In the genomic region with DNA sequence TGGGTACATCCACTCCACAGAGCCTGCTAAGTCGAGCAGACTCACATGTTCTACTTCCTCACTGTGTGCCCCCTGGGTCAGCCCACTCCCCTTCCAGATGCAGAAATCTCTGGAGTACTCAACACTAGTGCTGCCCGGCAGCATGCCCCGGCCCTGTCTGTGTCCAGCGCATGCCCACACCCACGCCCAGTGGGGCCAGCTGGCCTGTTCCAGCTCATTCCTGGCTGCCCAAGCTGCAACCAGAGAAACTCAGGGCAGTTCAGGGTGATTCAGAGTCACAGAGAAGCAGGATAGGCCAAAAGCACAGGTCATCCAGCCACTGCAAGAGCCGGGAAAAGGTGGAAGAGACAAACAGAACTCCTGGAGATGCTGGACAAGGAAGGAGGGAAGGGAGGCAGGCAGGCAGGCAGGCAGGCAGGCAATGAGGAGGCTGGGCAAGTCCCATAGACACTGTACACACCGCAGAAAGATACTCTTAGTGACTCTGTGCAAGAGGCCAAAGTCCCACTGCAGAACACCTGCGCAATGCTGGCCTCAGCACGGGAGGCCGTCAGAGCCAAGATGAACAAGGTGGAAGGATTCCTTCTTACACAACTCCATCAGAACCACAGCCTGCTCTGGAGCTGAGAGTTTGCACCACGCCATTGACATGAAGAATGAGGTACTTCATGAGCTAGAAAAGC, we compare ENCODE assay signal across 16 mouse cellular contexts. TPM values are rescaled to one million over a fixed set of nuclear protein-coding genes. Genes with fewer than 3 reads are reported as not detected.
DNase-seq lines count a peak whose midpoint lies in the region; ATAC-seq and TF ChIP-seq lines count a peak whose summit lies in the region.
"Had no signal": no experiment of that assay in that cellular context is flagged by ENCODE, and none has a peak within 500 bp of the region (broad histone marks: within the 10 kb centered on the region; RNA-seq: fewer than 3 reads in every experiment).

No protein-coding gene starts in this region.

- no peaks in the 10 kb centered on the region for H3K4me1 ChIP-seq in kidney, embryonic 14.5 days (ENCODE audit: control insufficient read depth, insufficient read depth, low read length)
- H3K4me1 ChIP-seq in liver, postnatal 0 days (ENCODE audit: insufficient read depth) = peaks cover 11% of the 10 kb centered on the region
- H3K4me1 ChIP-seq in hindbrain, embryonic 14.5 days (replicated peaks; ENCODE audit: control insufficient read depth, insufficient read depth, low read length) = peaks cover 11% of the 10 kb centered on the region; the same call in 1 of the 2 replicates

- TF ChIP-seq CTCF in liver, postnatal 0 days (IDR thresholded peaks at IDR 0.05; ENCODE audit: low read depth) = no peak

- ATAC-seq in kidney, embryonic 14.5 days (ENCODE audit: low FRiP score, low TSS enrichment) = no peak
- ATAC-seq in liver, postnatal 0 days = peak; percentile 92
- no peak for ATAC-seq in hindbrain, embryonic 14.5 days (ENCODE audit: low FRiP score)
- ATAC-seq: forebrain, embryonic 16.5 days had no signal

- H3K27ac ChIP-seq in kidney, embryonic 14.5 days (ENCODE audit: low read depth, low read length) = no peak overlapping the region
- peak overlapping the region; percentile 37 for H3K27ac ChIP-seq in liver, postnatal 0 days (ENCODE audit: low read depth)
- no peak overlapping the region for H3K27ac ChIP-seq in hindbrain, embryonic 14.5 days
- H3K27ac ChIP-seq: midbrain, embryonic 12.5 days had no signal

- no peak overlapping the region for H3K4me2 ChIP-seq in kidney, embryonic 14.5 days (replicated peaks; ENCODE audit: low read depth, low read length)
- H3K4me2 ChIP-seq in liver, postnatal 0 days (ENCODE audit: low read depth, low read length) = no peak overlapping the region
- H3K4me2 ChIP-seq in hindbrain, embryonic 14.5 days (replicated peaks) = no peak overlapping the region
- H3K4me2 ChIP-seq: lung, embryonic 14.5 days; midbrain, embryonic 12.5 days had no signal

- WGBS in kidney, embryonic 14.5 days = 81% methylated on average over 11 of the region's 11 CpGs
- WGBS in liver, postnatal 0 days (ENCODE audit: insufficient replicate concordance) = 65% methylated on average over 11 of the region's 11 CpGs
- WGBS in hindbrain, embryonic 14.5 days = 87% methylated on average over 11 of the region's 11 CpGs

- H3K9ac ChIP-seq in kidney, embryonic 14.5 days (ENCODE audit: low read depth, low read length) = no peak overlapping the region
- H3K9ac ChIP-seq in liver, postnatal 0 days (replicated peaks) = no peak overlapping the region
- no peak overlapping the region for H3K9ac ChIP-seq in hindbrain, embryonic 14.5 days
- H3K9ac ChIP-seq: lung, embryonic 14.5 days; midbrain, embryonic 12.5 days had no signal

- no peak for TF ChIP-seq EP300 in liver, postnatal 0 days (IDR thresholded peaks at IDR 0.05; ENCODE audit: low read depth)

- no peaks in the 10 kb centered on the region for H3K27me3 ChIP-seq in kidney, embryonic 14.5 days (ENCODE audit: control insufficient read depth, insufficient read depth, low read length)
- no peaks in the 10 kb centered on the region for H3K27me3 ChIP-seq in liver, postnatal 0 days (ENCODE audit: insufficient read depth, low read length)
- no peaks in the 10 kb centered on the region for H3K27me3 ChIP-seq in hindbrain, embryonic 14.5 days (ENCODE audit: control insufficient read depth, insufficient read depth, low read length)
- H3K27me3 ChIP-seq: midbrain, embryonic 12.5 days had no signal

- no peaks in the 10 kb centered on the region for H3K9me3 ChIP-seq in kidney, embryonic 14.5 days (ENCODE audit: control insufficient read depth, low read length)
- H3K9me3 ChIP-seq in liver, postnatal 0 days (ENCODE audit: low read length) = no peaks in the 10 kb centered on the region
- no peaks in the 10 kb centered on the region for H3K9me3 ChIP-seq in hindbrain, embryonic 14.5 days (ENCODE audit: control insufficient read depth, low read length)
- H3K9me3 ChIP-seq: midbrain, embryonic 12.5 days had no signal

- peak; percentile 62 for DNase-seq in kidney, adult 11 months
- DNase-seq in gastrocnemius, postnatal 10 days = peak; percentile 50
- DNase-seq in kidney, adult 9 months = peak; percentile 74
- peak; percentile 44 for DNase-seq in liver, postnatal 0 days
- DNase-seq in testis, postnatal 14 days (ENCODE audit: low spot score) = no peak
- no peak for DNase-seq in spleen, adult 12 weeks (ENCODE audit: low spot score)
- DNase-seq in hindbrain, embryonic 14.5 days (ENCODE audit: low spot score) = no peak
- DNase-seq: cerebellum, adult 8-10 months; embryo, embryonic 11 days; heart, adult 18-20 months; heart, postnatal 14 days; lung, embryonic 14.5 days had no signal

- H3K4me3 ChIP-seq in kidney, embryonic 14.5 days (ENCODE audit: low read length) = no peak overlapping the region
- no peak overlapping the region for H3K4me3 ChIP-seq in liver, postnatal 0 days (ENCODE audit: low read depth, low read length)
- H3K4me3 ChIP-seq in hindbrain, embryonic 14.5 days (replicated peaks; ENCODE audit: low read length) = no peak overlapping the region
- H3K4me3 ChIP-seq: erythroblast, embryonic 14.5 days; midbrain, embryonic 12.5 days had no signal

- no peaks in the 10 kb centered on the region for H3K36me3 ChIP-seq in kidney, embryonic 14.5 days (ENCODE audit: control insufficient read depth, insufficient read depth, low read length)
- no peaks in the 10 kb centered on the region for H3K36me3 ChIP-seq in liver, postnatal 0 days (replicated peaks; ENCODE audit: insufficient read depth, low read length)
- no peaks in the 10 kb centered on the region for H3K36me3 ChIP-seq in hindbrain, embryonic 14.5 days (replicated peaks; ENCODE audit: control insufficient read depth, insufficient read depth)
- H3K36me3 ChIP-seq: midbrain, embryonic 12.5 days had no signal

RNA-seq across cellular contexts. Expression of a gene that starts 23.7 kb away (rescaled TPM):
- 104 and 135 TPM in 2 replicates for polyA plus RNA-seq in kidney, embryonic 14.5 days (2014; fragmentation: Nextera tagmentation; extraction: Ambion mirVana)
- 100 to 1,000 TPM; 123 to 128 TPM for total RNA-seq in gastrocnemius, postnatal 10 days (2021)
- polyA plus RNA-seq in liver, postnatal 0 days (2015; fragmentation: Nextera tagmentation; extraction: Ambion mirVana) = 53.8 and 53.9 TPM in 2 replicates
- polyA plus RNA-seq in hindbrain, embryonic 14.5 days (2014; fragmentation: Nextera tagmentation; extraction: Ambion mirVana) = 50.1 and 50.7 TPM in 2 replicates

Comparison
In these comparisons a context has a peak if more than half of its experiments do, and no peak if none do; other contexts are left out.
1. DNase-seq: peak in kidney, adult 11 months (single experiment), gastrocnemius, postnatal 10 days (single experiment), kidney, adult 9 months (single experiment) and liver, postnatal 0 days (single experiment); none in testis, postnatal 14 days (single experiment), spleen, adult 12 weeks (single experiment) and hindbrain, embryonic 14.5 days (single experiment).